ENCODE assay signal across 7 mouse cellular contexts in genomic region chr5:134063362-134064064, GRCm38 (mm10). TPM values are rescaled to one million over a fixed set of nuclear protein-coding genes. Genes with fewer than 3 reads are reported as not detected.
DNase-seq lines count a peak whose midpoint lies in the region; ATAC-seq lines count a peak whose summit lies in the region.

No protein-coding gene starts in this region.

- no peak overlapping the region for H3K9ac ChIP-seq in intestine, embryonic 16.5 days (ENCODE audit: low read depth, low read length)
- no peak overlapping the region for H3K9ac ChIP-seq in midbrain, embryonic 13.5 days (replicated peaks)

- whole genome bisulfite sequencing in intestine, embryonic 16.5 days = 39% methylated on average over 15 of the region's 15 CpGs
- 52% methylated on average over 15 of the region's 15 CpGs for WGBS in midbrain, embryonic 13.5 days

- no peaks in the 10 kb centered on the region for H3K9me3 ChIP-seq in intestine, embryonic 16.5 days (ENCODE audit: control insufficient read depth, low read length)
- no peaks in the 10 kb centered on the region for H3K9me3 ChIP-seq in midbrain, embryonic 13.5 days

- no peaks in the 10 kb centered on the region for H3K4me1 ChIP-seq in intestine, embryonic 16.5 days (ENCODE audit: control insufficient read depth, insufficient read depth, low read length)
- 0 out of 2 replicates have a peak, but pooled peaks cover 3% of the 10 kb centered on the region for H3K4me1 ChIP-seq in midbrain, embryonic 13.5 days (replicated peaks)

- no peak overlapping the region for H3K4me3 ChIP-seq in intestine, embryonic 16.5 days (ENCODE audit: low read length)
- H3K4me3 ChIP-seq in midbrain, embryonic 13.5 days (replicated peaks) = no peak overlapping the region

- DNase-seq in adrenal gland, postnatal 10 days = peak; percentile 92
- peak; percentile 76 to 79 for DNase-seq in gastrocnemius, adult 8-10 months (ENCODE audit: low spot score in 2 of 2)
- DNase-seq in left cerebral cortex, postnatal 14 days (ENCODE audit: low spot score in 2 of 2) = peak; percentile 91 to 93
- peak; percentile 48 for DNase-seq in splenic B cell, adult 2 months (ENCODE audit: low read depth, low spot score)

- no peaks in the 10 kb centered on the region for H3K27me3 ChIP-seq in intestine, embryonic 16.5 days (replicated peaks; ENCODE audit: control insufficient read depth, insufficient read depth, low read length)
- H3K27me3 ChIP-seq in midbrain, embryonic 13.5 days = peaks cover 13% of the 10 kb centered on the region
- H3K27me3 ChIP-seq in splenic B cell, adult 2 months (ENCODE audit: control insufficient read depth, insufficient read depth, low read length, poor library complexity, severe bottlenecking) = no peaks in the 10 kb centered on the region

- no peak overlapping the region for H3K4me2 ChIP-seq in intestine, embryonic 16.5 days (ENCODE audit: low read depth, low read length)
- no peak overlapping the region for H3K4me2 ChIP-seq in midbrain, embryonic 13.5 days (replicated peaks)

- intact Hi-C loops in left cerebral cortex, postnatal 14 days (cut with DNase I) = loop anchor here (10.0 kb wide), 1 partner anchor 1949 kb away; no protein-coding TSS in a partner anchor

- H3K36me3 ChIP-seq in intestine, embryonic 16.5 days (ENCODE audit: control insufficient read depth, insufficient read depth, low read length) = no peaks in the 10 kb centered on the region
- H3K36me3 ChIP-seq in midbrain, embryonic 13.5 days = no peaks in the 10 kb centered on the region
- no peaks in the 10 kb centered on the region for H3K36me3 ChIP-seq in splenic B cell, adult 2 months (ENCODE audit: control insufficient read depth, insufficient read depth, low read length, poor library complexity, severe bottlenecking)

- peak; percentile 68; the same call in 1 of the 2 replicates for ATAC-seq in common myeloid progenitor, adult 5-6 weeks (replicated peaks; ENCODE audit: low read depth, poor library complexity, severe bottlenecking)
- ATAC-seq in intestine, embryonic 16.5 days = peak; percentile 75
- peak; percentile 89 for ATAC-seq in midbrain, embryonic 13.5 days

- no peak overlapping the region for H3K27ac ChIP-seq in intestine, embryonic 16.5 days (ENCODE audit: low read length)
- H3K27ac ChIP-seq in midbrain, embryonic 13.5 days = no peak overlapping the region

RNA-seq across cellular contexts. Expression of gene Castor2, which starts 36.0 kb away (rescaled TPM):
- 10 to 100 TPM; 14.0 to 19.7 TPM for total RNA-seq in adrenal gland, postnatal 10 days (2021)
- 1.0 and 1.8 TPM in 2 replicates for total RNA-seq in common myeloid progenitor, adult 5-6 weeks (2017)
- 10 to 100 TPM; 41.7 to 54.5 (median 50.6) TPM for total RNA-seq in gastrocnemius, adult 8-10 months (2022)
- polyA plus RNA-seq in intestine, embryonic 16.5 days (2015; fragmentation: Nextera tagmentation; extraction: Ambion mirVana) = 6.7 and 8.2 TPM in 2 replicates
- 10 to 100 TPM; 65.7 to 67.8 TPM for total RNA-seq in left cerebral cortex, postnatal 14 days (2021)
- 25.8 and 27.2 TPM in 2 replicates for polyA plus RNA-seq in midbrain, embryonic 13.5 days (2015; fragmentation: Nextera tagmentation; extraction: Ambion mirVana)
